Mouse (Mus musculus): Measurements from ENCODE around the gene P2ry2. TPM values are rescaled to one million over a fixed set of nuclear protein-coding genes. Genes with fewer than 3 reads are reported as not detected.

P2ry2 gene
- total RNA-seq, 1 experiment from 2014 or later: 8.8 TPM

- ATAC-seq (replicated peaks; ENCODE audit: low read depth, poor library complexity, severe bottlenecking): peak; percentile 78
Measured at GRCm38 (mm10) chr7:101027623-101028443, 15.2 kb upstream of the P2ry2 start.

GRCm38 (mm10) chr7:101026836-101027235 lies 14.2 kb upstream of the P2ry2 start:
- ATAC-seq (replicated peaks; ENCODE audit: low read depth, poor library complexity, severe bottlenecking): no peak

GRCm38 (mm10) chr7:101017492-101017891 lies 4.8 kb upstream of the P2ry2 start:
- no peak for ATAC-seq (replicated peaks; ENCODE audit: low read depth, poor library complexity, severe bottlenecking)

GRCm38 (mm10) chr7:101017021-101017461 lies 4.4 kb upstream of the P2ry2 start:
- no peak for ATAC-seq (replicated peaks; ENCODE audit: low read depth, poor library complexity, severe bottlenecking)

DNA sequence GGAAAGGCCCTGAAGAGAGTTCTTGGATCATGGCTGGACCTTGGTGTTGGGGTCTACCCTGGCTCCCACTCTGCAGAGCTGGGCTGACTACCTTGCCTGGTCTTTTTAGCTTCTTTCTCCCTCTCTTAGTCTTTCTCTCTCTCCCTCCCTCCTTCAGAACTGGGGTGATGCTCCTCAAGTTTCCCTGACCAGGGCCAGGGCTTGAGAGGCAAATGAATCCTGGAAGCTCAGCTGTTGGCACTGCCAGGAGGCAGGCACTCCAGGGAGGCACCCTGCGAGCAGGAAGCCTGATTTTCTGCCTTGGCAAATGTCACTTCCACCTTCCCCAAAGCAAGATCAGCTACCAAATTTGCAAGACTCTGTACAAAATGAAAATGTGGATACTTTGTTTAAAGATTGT lies 2.3 kb upstream of the P2ry2 start:
- ATAC-seq (replicated peaks; ENCODE audit: low read depth, poor library complexity, severe bottlenecking): no peak

- ATAC-seq (replicated peaks; ENCODE audit: low read depth, poor library complexity, severe bottlenecking): no peak
Measured at GRCm38 (mm10) chr7:101014041-101014440, 1.4 kb upstream of the P2ry2 start.

GRCm38 (mm10) chr7:101011681-101012367 lies 842 bp downstream of the P2ry2 start:
- ATAC-seq (replicated peaks; ENCODE audit: low read depth, poor library complexity, severe bottlenecking): peak; percentile 96

DNA sequence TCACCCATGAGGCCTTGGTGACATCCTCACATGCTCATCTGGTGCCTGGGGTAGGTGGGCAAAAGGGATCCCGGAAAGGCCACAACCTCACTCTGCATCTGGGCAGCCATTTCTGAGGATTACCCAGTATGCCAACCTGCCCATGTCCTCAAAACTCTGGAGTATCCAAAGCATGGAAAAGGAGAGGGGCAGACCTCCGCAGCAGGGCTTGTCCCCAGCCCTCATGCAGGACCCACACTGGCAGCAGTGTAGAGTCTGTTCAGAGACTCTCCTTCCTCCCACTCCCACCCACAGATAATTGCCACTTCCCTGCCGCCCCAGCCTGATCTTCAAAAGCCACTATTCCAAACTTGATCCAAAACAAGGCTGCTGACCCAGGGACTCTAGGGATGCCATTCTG lies 1.9 kb downstream of the P2ry2 start:
- ATAC-seq (replicated peaks; ENCODE audit: low read depth, poor library complexity, severe bottlenecking): no peak

- no peak for ATAC-seq (replicated peaks; ENCODE audit: low read depth, poor library complexity, severe bottlenecking)
Measured at GRCm38 (mm10) chr7:101006201-101006600, 6.5 kb downstream of the P2ry2 start.

DNA sequence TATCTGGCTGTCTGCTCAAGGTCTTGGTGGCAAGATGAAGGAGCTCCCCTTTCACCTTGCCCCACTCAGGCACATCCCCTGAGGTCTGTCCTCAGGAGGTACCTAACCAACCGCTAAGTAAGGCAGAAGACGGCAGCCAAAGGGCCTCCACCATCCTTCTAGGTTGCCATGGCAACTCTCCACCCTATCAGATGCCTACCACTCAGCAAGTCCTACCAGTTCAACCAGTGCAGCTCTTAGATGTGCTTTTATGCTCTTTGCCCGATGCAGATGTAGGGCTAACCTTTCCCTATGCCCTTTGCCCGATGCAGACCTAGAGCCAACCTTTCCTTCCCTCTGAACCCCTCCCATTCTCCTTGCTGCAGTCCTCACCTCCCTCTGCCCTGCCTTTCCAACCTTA lies 7.5 kb downstream of the P2ry2 start:
- ATAC-seq (replicated peaks; ENCODE audit: low read depth, poor library complexity, severe bottlenecking): no peak

DNA sequence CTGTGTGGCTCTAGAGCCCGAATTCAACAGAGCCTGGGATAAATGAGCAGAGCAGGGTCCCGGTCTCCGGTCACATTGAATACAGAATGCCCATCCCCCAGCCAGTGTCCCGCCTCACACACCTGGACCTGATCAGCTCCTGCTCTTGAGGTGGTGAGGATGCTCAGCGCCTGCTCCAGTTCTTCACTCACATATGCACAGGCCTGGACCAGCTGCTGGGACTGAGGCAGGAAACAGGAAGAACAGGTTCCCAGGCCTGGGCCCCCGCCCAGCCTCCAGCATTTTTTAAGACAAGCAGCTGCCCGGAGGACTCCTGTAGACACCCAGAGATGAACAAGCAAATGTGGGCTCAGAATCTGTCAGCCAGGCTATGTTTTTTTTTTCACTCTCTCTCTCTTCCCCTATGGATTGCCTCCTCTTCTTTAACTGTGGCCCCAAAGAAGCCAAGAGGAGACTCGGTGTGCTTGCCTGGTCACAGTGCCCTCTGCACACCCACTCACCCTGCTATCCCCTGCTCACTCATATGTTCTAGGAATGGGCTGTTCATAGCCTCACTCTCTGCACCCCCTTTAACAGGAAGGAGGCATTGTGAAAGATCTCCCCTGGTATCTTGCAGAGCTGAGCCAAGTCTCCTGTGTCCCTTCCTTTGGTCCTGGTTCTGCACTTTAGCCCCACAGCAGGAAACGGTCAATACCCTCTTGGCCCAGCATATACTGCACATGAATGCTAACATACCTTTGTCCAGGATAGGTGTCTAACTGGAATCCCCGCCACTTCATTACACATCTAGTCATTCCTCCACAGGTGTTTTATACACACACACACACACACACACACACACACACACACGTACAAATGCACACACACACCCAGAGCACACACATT lies 9.0 kb downstream of the P2ry2 start:
- no peak for ATAC-seq (replicated peaks; ENCODE audit: low read depth, poor library complexity, severe bottlenecking)

DNA sequence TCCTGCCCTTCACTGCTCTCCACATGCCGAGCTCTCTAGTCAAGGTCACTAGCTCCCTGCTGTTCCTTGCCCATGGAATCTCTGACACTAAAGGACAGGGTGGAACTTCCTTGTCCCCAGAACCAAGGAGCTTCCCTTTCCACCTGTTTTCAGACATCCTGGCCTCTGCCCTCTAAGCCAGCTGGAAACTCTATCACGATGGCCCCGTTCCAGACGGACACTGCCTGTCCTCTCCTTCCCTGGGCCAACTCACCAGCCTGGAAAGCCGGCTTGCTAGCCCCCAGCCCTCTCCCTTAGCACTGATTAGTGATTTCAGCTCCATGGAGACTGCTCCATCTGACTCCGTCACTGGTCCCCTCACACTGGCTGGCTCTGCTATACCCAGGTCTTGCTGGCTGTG lies 10.4 kb downstream of the P2ry2 start:
- no peak for ATAC-seq (replicated peaks; ENCODE audit: low read depth, poor library complexity, severe bottlenecking)

GRCm38 (mm10) chr7:100999623-101000022 lies 13.0 kb downstream of the P2ry2 start:
- ATAC-seq (replicated peaks; ENCODE audit: low read depth, poor library complexity, severe bottlenecking): no peak

DNA sequence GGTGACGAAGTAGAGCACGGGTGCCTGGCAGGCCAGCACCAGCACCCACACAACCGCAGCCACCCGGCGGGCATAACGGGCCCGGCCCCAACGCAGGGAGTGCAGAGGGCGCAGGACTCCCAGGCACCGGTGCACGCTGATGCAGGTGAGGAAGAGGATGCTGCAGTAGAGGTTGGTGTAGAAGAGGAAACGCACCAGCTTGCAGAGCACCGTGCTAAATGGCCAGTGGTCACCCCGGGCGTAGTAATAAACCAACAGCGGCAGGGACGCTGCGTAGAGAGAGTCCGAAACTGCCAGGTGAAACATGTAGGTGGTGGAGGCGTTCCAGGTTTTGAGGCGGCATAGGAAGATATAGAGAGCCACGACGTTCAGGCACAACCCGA lies 14.1 kb downstream of the P2ry2 start:
- no peak for ATAC-seq (replicated peaks; ENCODE audit: low read depth, poor library complexity, severe bottlenecking)

DNA sequence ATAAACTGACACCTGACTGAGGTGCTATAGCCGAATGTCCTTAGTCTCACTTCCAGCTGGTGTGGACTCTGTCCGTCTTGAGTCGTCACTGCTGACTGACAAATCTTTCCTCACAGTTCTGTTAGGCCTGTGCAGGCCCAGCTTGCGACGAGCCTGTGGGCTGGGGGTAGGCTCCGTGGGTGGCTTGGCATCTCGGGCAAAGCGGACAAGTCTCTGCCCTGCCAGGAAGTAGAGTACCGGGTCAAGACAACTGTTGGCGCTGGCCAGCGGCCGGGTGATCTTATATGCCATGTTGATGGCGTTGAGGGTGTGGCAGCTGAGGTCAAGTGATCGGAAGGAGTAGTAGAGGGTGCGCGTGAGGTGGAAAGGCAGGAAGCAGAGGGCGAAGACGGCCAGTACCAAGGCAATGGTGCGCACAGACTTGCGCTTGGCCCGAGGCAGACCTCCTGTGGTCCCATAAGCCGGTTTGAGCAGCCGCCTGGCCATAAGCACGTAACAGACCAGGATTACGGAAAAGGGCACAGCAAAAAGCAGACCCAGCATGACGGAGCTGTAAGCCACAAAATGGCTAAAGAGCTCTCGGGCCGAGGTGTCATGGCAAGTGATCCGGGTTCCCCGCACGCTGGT lies 14.6 kb downstream of the P2ry2 start:
- no peak for ATAC-seq (replicated peaks; ENCODE audit: low read depth, poor library complexity, severe bottlenecking)

DNA sequence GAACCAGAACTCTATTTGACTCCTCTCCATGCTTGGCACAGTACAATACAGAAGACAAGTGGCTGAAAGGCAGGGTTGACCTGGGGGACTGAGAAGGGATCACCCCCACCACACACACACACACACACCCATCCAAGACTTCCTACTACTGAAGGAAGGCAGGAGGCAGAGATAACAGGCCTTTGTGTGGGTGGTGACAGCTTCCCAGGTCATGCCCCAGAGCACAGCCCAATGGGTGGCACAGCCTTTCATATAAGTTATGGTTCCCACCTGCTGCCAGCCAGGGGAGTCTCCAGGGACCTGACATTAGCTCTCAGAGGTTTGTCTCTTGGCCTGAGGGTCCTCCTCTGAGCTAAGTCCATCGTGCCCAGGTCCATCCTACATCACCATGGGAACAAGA lies 15.5 kb downstream of the P2ry2 start:
- ATAC-seq (replicated peaks; ENCODE audit: low read depth, poor library complexity, severe bottlenecking): peak; percentile 52; the same call in 1 of the 2 replicates

GRCm38 (mm10) chr7:100995951-100996350 lies 16.7 kb downstream of the P2ry2 start:
- ATAC-seq (replicated peaks; ENCODE audit: low read depth, poor library complexity, severe bottlenecking): no peak

- no peak for ATAC-seq (replicated peaks; ENCODE audit: low read depth, poor library complexity, severe bottlenecking)
Measured at GRCm38 (mm10) chr7:100995260-100995864, 17.3 kb downstream of the P2ry2 start.

DNA sequence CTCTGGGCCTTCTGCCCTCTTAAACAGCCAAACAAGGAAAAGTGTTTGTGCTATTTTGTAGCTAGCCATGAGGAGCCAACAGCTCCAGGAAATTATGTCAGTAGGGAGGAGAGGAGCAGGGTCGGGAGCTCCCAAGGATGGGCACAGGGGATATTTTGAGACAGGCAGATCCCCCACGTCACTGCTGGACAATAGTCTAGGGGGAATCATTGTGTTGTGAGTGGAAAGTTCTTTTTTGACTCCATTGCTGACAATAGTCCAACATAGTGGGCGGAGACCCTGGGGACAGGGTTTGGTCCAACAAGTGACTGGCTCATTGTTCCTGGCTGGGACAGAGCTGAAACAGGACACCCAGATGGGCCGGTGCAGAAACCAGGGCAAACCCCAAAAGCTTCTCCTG lies 19.5 kb downstream of the P2ry2 start:
- ATAC-seq (replicated peaks; ENCODE audit: low read depth, poor library complexity, severe bottlenecking): no peak

DNA sequence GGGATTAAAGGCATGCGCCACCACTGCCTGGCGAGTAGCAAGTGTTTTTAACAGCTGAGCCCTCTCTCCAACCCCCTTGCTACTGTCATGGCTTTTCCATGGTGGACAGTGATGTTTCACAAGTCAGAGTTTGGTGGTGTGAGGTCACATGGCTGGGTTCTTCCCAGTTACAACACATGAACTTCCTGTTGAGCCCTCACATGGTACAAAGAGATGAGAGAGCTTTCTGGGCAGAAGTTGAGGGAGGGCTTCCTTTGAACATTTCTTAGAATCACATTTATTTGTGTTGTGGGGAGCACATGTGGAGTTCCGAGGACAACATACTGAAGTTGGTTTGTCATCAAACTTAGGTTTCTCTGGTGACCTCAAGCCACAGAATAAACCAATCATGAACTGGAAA lies 20.7 kb downstream of the P2ry2 start:
- ATAC-seq (replicated peaks; ENCODE audit: low read depth, poor library complexity, severe bottlenecking): peak; percentile 60
